Mouse (Mus musculus) kidney, postnatal 4 days (tissue): ENCODE measurements around the gene Parn.

ENCODE experiments used
- DNase-seq, 2 experiments: peaks; one replicate each; pipeline ENCODE4 v3.0.0; 2021; ENCODE audit warnings: mixed read lengths in 2 of 2

The Parn gene

GRCm38 (mm10) chr16:13550667-13551066 lies 117.3 kb downstream of the Parn start:
- DNase-seq, result no peak

GRCm38 (mm10) chr16:13549976-13550375 lies 118.0 kb downstream of the Parn start:
- DNase-seq, result no peak

- DNase-seq, result no peak
These were observed 126.2 kb downstream of the Parn start for GRCm38 (mm10) chr16:13541816-13542215.

- DNase-seq, result peak in 1 of 2 experiments; percentile 29
These were observed 126.7 kb downstream of the Parn start for GRCm38 (mm10) chr16:13541121-13541747.

- peak in 1 of 2 experiments; percentile 13 for DNase-seq
These were observed 128.9 kb downstream of the Parn start for GRCm38 (mm10) chr16:13538933-13539648.

- peak; percentile 39 to 60 for DNase-seq
These were observed 129.6 kb downstream of the Parn start for GRCm38 (mm10) chr16:13538213-13538932.

- no peak for DNase-seq
These were observed 131.6 kb downstream of the Parn start for GRCm38 (mm10) chr16:13536404-13536803.

- no peak for DNase-seq
These were observed 132.1 kb downstream of the Parn start for GRCm38 (mm10) chr16:13535856-13536255.

- peak; percentile 53 to 56 for DNase-seq
These were observed 135.1 kb downstream of the Parn start for GRCm38 (mm10) chr16:13532840-13533239.

- no peak for DNase-seq
These were observed 136.7 kb downstream of the Parn start for GRCm38 (mm10) chr16:13531279-13531678.

GRCm38 (mm10) chr16:13521359-13521758 lies 146.6 kb downstream of the Parn start:
- DNase-seq, result no peak

GRCm38 (mm10) chr16:13520301-13520700 lies 147.7 kb downstream of the Parn start:
- DNase-seq, result no peak

GRCm38 (mm10) chr16:13516214-13516613 lies 151.8 kb downstream of the Parn start:
- DNase-seq, result no peak

- no peak for DNase-seq
These were observed 152.4 kb downstream of the Parn start for GRCm38 (mm10) chr16:13515524-13515923.

- no peak for DNase-seq
These were observed 162.9 kb downstream of the Parn start for GRCm38 (mm10) chr16:13505055-13505454.

- no peak for DNase-seq
These were observed 163.5 kb downstream of the Parn start for GRCm38 (mm10) chr16:13504476-13504875.

- DNase-seq, result no peak
These were observed 169.0 kb downstream of the Parn start for GRCm38 (mm10) chr16:13498923-13499322.

GRCm38 (mm10) chr16:13493981-13494380 lies 174.0 kb downstream of the Parn start:
- DNase-seq, result peak in 1 of 2 experiments; percentile 18

- DNase-seq, result no peak
These were observed 175.0 kb downstream of the Parn start for GRCm38 (mm10) chr16:13492996-13493395.

GRCm38 (mm10) chr16:13491776-13492175 lies 176.2 kb downstream of the Parn start:
- DNase-seq, result no peak
